Mouse (Mus musculus) hindbrain, embryonic 11.5 days (tissue): ENCODE data around the gene Mpv17l2. TPM values are rescaled to one million over a fixed set of nuclear protein-coding genes. Genes with fewer than 3 reads are reported as not detected.

ENCODE experiments used
- polyA plus RNA-seq: library from polyadenylated mRNA; unstranded; fragments of >200 nt; fragmentation: Nextera tagmentation; extraction: Ambion mirVana; gene quantifications from 2 replicates; pipeline ENCODE4 v1.2.1, GENCODE M21; 2014

The Mpv17l2 gene
- polyA plus RNA-seq, 1 experiment from 2014 or later, result 40.6 TPM

Other genes with a start within 250 kb of the Mpv17l2 start
- gene Fkbp8, start 233.2 kb downstream of the Mpv17l2 start, polyA plus RNA-seq, result 226 and 243 TPM in 2 replicates
- gene Kxd1, start 233.0 kb downstream of the Mpv17l2 start, polyA plus RNA-seq, result 48.3 and 52.6 TPM in 2 replicates
- 15.4 and 16.5 TPM in 2 replicates for gene Ell, start 221.5 kb downstream of the Mpv17l2 start, polyA plus RNA-seq
- gene Isyna1, start 166.6 kb downstream of the Mpv17l2 start, polyA plus RNA-seq, result 57.9 and 65.1 TPM in 2 replicates
- 126 and 129 TPM in 2 replicates for gene Ssbp4, start 152.1 kb downstream of the Mpv17l2 start, polyA plus RNA-seq
- gene Lrrc25, start 144.8 kb downstream of the Mpv17l2 start, polyA plus RNA-seq, result 0.85 and 0.97 TPM in 2 replicates
- gene Gdf15, start 128.5 kb downstream of the Mpv17l2 start, polyA plus RNA-seq, result not detected in 2 replicates
- 170 TPM in 2 replicates for gene Pgpep1, start 100.6 kb downstream of the Mpv17l2 start, polyA plus RNA-seq
- gene Lsm4, start 87.7 kb downstream of the Mpv17l2 start, polyA plus RNA-seq, result 282 and 299 TPM in 2 replicates
- gene Jund, start 62.0 kb downstream of the Mpv17l2 start, polyA plus RNA-seq, result 126 and 137 TPM in 2 replicates
- gene Iqcn, start 57.5 kb downstream of the Mpv17l2 start, polyA plus RNA-seq, result 0.03 and 0.14 TPM in 2 replicates
- gene Gm3336, start 42.4 kb downstream of the Mpv17l2 start, polyA plus RNA-seq, result not detected in 2 replicates
- gene Pde4c, start 37.2 kb downstream of the Mpv17l2 start, polyA plus RNA-seq, result 0.09 TPM in 1 of 2 replicates, not detected in the other
- 91.5 and 94.3 TPM in 2 replicates for gene Rab3a, start 6.3 kb downstream of the Mpv17l2 start, polyA plus RNA-seq
- 31.5 and 36.5 TPM in 2 replicates for gene Pik3r2, start 15.8 kb upstream of the Mpv17l2 start, polyA plus RNA-seq
- gene Mast3, start 44.1 kb upstream of the Mpv17l2 start, polyA plus RNA-seq, result 11.2 and 12.3 TPM in 2 replicates
- 0.08 TPM in 1 of 2 replicates, not detected in the other for gene Il12rb1, start 47.5 kb upstream of the Mpv17l2 start, polyA plus RNA-seq
- 9.9 and 10.3 TPM in 2 replicates for gene Arrdc2, start 78.8 kb upstream of the Mpv17l2 start, polyA plus RNA-seq
- 10.7 and 12.2 TPM in 2 replicates for gene Kcnn1, start 102.3 kb upstream of the Mpv17l2 start, polyA plus RNA-seq
- 162 and 173 TPM in 2 replicates for gene Ccdc124, start 113.0 kb upstream of the Mpv17l2 start, polyA plus RNA-seq
- 0.47 and 0.71 TPM in 2 replicates for gene Slc5a5, start 131.8 kb upstream of the Mpv17l2 start, polyA plus RNA-seq
- gene Rpl18a, start 136.5 kb upstream of the Mpv17l2 start, polyA plus RNA-seq, result 3,048 and 3,182 TPM in 2 replicates
- gene Map1s, start 145.0 kb upstream of the Mpv17l2 start, polyA plus RNA-seq, result 32.3 and 34.3 TPM in 2 replicates